Mouse (Mus musculus) cerebellum, postnatal 25 days (tissue): ENCODE data around the gene Cel.

Source experiments
- DNase-seq, 2 experiments: peaks; one replicate each; pipeline ENCODE4 v3.0.0; 2021; ENCODE audit warnings: mixed read lengths in 2 of 2

Gene Cel

DNA sequence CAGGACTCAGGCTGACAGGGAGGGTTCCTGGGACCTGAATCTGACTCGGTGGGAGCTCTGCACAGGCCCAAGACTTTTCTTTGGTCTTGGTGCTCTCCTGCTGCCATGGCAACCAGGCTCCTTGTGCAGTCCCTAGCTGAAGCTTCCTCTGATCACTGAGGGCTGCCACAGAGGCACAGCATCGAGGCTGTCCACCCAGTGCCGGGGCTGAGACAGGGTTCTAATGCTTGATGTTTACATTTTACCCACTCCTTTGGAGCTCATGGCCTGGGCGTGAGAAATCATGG, 25.6 kb downstream of the Cel start:
- peak; percentile 43 to 44 for DNase-seq

DNA sequence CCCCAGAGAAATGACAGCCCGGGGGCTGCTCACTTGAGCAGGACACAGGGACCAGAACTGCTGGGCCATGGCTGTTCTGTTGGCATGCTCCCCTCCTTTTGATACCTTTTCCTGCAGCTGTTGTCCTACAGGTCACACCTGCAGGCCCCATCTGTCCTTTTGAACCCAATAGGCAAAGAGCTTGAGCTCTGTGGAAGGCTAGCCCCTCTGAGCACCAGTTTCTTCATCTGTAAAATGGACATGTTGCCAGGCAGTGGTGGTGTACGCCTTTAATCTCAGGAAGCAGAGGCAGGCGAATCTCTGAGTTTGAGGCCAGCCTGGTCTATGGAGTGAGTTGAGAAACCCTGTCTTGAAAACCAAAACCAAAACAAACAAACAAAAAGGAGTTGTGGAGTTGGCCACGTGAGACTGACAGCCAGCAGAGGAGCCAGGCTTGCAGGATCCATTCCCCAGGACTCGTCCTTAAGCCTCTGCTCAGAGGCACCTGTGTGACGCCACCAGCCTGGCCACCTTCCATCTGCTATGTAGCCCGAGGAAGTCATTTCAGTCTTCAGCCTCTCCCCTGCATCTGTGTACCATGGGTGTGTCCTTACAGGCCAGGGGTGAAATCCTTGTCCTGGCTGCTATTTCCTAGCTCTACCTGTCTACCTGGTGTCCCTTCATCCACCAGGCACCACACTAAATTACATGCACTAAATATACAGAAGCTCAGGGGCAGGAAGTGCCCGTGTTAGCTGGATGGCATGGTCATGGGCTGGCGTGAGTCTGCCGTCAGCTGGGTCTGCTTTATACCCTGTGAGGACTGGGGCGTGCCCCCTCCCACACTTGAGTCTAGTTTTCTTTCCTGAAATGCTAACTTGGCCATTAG, 26.2 kb downstream of the Cel start:
- DNase-seq = peak; percentile 44 to 68

DNA sequence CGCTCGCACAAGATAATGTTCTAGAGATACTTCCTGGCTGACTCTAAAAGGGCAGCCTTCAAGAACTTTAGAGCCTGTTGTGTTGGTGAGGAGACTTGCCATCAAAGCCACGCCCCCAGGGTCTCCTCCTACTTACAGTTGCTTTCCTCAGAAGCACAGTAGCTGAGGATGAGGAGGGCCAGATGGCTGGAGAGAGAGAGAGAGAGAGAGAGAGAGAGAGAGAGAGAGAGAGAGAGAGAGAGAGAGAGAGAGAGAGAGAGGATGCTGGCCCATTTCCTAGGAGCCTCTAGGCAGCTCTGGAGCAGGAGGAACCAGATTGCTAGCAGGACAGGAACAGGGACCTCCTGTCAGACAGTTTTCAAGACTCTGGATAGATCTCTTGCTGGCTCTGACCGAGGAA, 27.0 kb downstream of the Cel start:
- peak; percentile 60 to 63 for DNase-seq

DNA sequence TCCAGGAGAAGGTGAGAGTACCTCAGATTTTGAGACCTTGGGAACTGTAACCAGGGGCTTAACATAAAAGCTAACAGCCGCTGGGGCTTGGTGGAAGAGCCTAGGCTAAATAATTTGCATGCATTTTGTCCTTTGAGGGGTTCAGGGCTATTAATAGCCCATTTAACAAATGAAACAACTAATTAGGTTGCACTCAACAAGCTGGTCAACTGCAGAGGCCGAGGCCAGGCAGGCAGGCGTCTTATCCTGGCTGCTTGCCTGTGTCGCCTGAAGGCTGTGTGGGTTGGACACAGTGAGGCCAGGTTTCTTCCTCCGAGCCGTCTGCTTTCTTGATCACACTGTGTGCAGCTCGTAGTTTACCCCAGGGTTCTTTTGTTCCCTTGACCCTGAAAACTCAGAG, 27.6 kb downstream of the Cel start:
- peak; percentile 83 to 90 for DNase-seq

DNA sequence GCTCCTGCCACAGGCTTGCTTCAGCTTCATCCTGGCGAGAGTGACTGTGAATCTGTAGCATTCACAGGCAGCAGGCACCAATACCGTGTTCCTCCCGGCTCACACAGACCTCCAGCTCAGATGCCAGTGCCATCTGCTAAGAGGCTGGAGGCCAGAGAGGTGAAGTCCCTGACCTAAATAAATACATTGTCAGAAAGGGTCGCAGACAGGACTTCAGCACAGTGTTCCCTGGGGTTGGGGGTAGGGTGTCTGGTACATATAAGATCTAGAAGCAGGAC, 28.0 kb downstream of the Cel start:
- peak; percentile 82 to 83 for DNase-seq

DNA sequence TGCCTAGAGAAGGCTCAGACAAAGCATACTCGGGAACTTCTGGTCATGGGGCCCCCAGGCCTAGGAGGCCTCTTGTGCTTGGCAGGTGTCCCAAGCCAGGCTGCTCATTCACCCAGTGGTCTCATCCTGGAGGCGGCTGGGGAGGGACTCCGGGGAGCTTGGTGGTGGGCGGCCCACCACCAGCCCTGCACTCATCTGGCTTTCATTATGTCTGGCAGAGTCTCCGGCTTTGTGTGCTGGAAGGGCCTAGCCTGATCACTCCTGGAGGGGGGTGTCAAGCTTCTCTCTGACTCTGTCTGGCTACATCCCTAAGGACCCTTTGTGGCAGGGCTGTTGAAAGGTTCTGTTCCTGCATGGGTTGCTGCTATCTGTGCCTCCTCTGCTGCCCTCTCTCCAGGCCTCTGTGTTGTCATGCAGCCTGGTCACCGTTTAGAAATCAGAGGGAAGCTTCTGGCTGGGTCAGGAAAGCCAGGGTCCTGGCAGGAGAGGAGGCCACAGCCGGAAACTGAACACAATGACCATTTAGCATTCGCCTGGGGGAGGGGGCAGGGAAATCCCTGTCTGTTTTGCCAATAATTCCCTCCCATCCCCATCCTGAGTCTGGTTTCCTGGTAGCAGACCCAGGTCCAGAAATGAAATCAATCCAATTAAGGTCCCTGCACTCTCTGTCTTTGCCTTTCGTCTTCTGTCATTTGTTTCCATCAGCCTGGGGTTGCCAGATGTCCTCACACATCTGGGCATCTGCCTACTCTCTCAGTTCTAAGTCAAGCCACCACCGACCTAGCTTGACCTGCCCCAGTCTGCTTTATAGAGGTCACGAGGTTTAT, 28.6 kb downstream of the Cel start:
- DNase-seq = peak in 1 of 2 experiments; percentile 62

DNA sequence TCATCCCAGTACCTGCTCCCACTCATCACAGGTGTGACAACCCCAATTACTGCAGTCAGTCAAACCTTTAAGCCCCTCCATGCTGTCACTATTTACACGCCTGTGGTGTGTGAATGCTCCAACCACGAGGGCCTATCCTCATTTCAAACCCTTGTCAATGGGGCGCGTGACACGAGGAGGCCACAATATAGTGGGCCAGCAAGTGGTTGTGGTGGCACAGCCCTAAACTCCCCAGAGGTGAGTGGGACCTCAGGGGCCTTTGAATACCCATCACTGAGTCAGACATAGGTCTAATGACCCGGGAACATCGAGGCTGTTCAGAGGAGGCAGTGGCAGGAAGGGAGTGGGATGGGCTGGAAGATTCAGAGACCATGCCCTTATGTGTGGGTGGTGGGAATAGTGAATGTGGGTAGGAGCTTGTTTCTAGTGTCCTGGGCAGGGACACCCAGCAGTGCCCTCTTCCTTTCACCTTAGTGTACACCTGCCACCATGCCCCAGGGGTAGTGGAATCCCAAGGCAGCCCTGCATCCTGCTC, 29.2 kb downstream of the Cel start:
- DNase-seq = peak in 1 of 2 experiments; percentile 59

DNA sequence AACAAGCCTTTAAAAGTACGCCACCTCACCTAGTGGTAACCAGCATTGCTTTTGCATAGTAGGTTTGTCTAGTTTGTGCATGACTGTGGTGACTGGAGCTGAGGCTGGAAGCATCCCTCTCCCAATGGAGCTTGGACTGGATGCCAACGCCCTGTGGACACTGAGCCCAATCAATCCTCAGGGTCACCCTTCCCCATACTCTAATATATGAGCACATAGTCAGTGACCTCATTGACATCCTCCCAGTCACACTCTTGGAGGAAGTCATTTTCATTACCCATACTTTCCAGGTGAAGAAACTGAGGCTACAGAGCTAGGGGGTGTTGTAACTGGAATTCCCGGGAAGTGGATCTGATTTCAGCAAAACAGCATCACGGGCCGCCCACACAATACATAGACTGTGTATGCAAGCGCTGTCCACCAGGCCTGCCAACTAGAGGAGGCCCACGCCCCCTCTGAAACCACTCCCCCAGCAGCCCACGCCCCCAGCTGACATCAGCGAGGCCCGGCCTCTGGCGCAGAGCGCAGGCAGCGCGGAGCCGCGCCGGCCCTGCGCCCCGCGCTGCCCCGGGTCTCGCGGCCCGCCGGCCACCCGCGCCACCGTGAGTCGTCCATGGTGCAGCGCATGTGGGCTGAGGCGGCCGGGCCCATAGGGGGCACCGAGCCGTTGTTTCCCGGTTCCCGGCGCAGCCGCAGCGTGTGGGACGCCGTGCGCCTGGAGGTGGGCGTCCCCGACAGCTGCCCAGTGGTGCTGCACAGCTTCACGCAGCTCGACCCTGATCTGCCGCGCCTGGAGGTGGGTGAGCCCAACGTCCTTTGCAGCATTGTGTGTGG, 30.0 kb downstream of the Cel start:
- DNase-seq = peak; percentile 87 to 93

DNA sequence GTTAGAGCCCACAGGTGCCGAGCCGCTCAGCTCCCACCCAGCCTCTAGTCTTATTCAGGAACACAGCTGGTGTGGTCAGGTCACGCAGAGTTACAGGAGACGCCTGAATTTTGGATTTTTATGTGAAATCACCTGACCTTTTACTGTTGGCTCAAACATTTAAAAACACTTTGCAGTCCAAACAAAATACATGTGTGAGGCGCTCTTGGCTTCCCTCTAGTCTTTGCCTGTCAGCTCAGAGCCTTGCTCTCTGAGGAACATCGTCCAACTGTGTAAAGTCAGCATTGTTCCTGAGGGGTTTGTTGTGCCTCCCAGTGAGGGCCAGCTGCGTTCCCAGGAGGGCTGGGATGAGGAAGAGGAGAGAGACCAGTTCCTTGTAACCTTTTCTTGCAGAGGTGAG, 32.9 kb downstream of the Cel start:
- DNase-seq = no peak

DNA sequence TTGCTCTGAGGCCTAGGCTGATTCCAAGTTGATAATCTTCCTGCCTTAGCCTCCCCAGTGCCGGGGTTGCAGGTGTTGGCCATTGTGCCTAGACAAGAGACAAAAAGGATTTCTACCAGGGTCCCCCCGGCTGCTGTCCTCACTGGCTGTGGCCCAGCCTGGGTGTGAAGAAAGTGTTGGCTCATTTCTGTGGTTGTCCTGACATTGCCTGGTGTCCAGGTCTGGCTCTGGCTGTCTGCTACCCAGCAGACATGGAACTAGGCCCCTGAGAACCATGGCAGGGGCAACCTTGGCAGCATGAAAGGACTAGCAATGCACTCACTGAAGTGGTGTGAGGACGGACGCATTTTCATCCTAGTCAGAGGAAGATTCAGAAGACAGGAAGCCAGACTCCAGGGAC, 33.3 kb downstream of the Cel start:
- no peak for DNase-seq

DNA sequence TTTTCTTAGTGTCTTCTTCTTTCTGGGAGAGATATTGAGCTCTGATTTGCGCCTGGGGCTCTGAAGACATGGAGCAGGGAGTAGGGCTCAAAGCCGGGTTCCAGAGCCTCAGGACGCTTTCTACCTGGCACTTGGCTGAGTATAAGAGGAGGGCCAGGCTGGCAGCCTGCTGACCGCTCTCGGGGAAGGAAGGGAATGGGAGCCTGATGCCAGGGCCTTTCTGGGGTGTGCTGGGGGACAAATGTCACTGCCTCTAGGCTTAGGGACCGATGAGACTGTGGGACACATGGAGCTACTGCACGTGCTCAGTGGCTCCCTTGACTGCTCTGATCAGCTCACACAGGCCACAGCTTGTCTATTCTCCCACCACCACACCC, 34.9 kb downstream of the Cel start:
- DNase-seq = peak in 1 of 2 experiments; percentile 63

DNA sequence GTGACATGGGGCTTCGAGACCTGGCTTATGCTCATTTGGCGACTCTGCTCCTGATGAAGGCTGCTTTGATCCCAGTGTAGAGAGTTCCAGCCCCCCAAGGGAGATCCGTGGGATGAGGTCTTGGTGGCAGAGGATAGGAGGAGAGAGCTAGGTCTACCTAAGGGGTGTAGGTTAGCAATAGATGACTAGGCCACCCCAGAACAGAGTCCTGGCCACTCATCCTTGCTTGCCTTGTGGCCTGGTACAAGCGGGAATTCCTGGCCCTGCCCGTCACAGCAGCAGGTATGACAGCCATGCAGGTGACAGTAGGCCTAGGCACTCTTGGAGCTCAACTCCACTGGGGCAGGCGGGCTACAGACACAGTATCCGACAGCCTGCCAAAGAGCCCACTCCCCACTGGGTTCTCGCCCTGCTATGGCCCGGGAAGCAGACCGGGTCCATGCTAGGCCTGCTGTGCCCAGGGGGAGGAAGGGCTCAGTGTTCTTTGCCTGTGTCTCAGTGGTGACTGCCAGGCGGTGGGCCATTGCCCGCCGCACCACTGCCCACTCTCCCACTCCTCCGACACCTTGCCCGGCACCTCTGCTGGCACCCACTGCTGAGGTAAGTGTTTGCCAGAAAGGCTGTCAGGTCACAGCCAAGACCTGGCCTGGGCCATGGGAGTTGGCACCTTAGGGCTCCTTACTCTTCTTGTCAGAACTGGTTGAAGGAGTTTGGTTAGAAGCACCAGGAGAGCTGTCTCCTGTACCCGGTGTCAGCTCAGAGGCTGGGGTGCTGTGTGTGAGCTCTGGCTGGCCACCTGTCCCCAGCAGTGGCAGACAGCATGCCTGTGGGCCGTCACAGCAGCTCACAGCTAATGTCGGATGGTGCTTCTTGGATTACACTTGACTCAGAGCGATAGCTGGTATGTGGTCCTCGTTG, 35.5 kb downstream of the Cel start:
- DNase-seq = peak; percentile 48 to 63

DNA sequence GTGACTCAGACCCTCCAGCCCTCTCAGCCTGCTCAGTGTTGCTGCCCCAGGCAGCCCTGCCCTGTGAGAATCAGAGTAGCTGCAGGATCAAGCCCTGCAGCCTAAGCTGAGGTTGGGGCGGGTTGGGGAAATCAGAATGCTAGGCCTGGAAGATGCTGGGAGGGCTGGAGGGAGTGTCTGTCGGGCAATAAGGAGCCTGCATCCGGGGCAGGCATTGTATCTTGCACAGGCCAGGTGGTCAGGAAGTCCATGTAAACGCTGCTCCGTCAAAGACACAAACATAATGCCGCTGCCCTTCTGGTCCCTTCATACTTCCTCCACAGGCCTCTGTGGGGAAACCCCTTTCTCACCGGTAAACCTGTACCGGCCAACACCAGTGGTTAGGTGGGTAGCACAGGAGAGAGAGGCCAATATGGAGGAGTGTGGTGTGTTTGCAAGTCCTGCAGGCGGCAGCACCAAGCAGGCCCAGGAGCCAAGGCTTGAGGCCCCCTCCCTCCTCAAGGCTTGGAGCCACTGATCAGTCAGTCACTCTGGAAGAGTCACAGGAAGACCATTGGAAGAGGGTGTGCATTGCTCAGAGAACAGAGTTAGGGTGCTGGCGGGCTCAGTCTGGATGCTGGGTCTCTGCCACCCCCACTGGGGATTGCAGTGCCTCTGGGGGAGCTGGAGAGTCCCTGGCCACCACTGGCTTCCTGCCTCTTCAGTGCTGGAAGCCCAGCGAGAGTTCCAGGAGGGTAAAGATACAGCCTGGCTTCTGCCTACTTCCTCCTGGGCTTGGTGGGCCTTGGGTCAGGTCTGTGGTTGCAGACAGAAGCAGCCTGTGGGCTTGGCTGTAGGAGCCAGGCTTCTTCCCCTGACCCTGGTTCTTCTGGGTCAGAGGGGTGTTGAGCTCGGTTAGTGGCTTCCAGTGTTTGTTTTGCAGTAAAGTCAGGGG, 37.0 kb downstream of the Cel start:
- DNase-seq = peak; percentile 44 to 52

DNA sequence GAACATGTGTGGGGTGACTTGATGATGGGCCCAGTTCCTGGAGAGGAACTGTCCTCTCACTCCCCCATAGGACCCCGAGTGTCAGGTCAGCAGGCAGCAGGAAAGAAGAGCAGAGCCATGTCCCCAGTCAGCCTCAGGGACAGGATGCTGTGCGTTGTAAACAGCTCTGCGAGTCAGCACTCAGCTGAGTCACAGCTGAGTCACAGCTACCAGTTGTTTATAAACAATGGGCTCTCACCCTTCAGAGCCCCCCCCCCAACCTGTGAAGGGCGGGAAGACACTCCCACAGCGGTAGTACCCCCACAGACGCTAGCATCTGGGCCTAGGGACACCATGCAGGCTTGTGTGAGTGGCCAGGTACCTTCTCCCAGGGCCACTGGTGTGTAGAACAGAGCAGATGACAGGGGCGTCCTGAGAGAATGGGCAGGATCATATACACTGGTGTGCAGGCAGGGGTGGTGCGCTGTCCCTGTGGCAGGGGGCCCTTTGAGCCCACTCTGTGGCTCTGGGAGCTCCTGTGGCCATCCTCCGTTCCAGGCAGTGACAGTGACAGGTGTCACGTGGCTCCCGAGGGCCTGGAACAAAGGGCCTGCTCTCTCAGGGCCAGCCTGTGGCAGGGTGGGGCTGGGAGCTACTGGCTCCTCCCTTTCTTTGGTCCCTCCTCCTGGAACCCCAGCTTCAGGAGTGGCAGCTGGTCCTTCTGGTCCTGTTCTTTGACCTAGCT, 37.8 kb downstream of the Cel start:
- DNase-seq = peak; percentile 66 to 69

DNA sequence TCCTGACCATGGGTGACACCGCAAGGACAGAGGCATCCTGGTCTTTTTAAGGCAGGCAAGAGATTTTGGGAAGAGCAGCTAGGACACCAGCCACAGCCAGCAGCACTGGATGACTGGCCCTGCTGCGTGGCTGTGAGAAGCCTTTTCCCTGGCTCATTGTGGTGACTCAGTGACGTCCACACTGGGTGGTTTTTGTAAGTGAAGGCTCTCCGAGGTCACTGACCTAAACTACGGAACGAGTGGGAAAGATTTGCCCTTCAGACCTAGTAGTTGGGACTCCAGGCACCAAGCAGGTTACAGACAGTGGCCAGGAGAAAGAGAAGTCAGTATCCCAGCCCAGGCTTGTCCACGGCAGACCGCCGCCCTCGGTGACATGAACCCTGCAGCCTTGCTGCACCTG, 38.8 kb downstream of the Cel start:
- DNase-seq = peak; percentile 29 to 36

DNA sequence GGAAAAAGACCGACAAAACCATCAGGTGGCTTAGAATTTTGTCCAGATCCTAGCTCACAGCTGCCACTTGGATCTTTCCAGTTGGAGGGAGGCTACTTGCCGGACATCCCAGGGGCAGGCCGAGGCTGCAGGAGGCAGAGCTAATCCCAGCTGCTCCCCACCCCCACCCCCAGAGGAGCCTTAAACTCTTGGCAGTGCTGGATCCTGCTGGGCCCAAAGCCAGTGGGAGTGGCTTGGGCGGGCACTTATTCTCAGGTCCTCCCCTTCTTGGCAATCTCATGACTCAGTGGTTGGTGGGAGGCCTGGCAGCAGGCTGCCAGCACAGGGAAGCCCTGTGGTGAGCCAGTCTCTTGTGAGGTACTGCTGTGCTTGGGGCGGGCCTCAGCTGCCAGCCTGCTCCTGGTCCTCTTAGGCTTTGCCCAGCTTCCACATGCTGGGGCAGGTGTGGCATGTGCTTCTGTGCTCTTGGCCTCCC, 39.5 kb downstream of the Cel start:
- peak; percentile 86 to 91 for DNase-seq

DNA sequence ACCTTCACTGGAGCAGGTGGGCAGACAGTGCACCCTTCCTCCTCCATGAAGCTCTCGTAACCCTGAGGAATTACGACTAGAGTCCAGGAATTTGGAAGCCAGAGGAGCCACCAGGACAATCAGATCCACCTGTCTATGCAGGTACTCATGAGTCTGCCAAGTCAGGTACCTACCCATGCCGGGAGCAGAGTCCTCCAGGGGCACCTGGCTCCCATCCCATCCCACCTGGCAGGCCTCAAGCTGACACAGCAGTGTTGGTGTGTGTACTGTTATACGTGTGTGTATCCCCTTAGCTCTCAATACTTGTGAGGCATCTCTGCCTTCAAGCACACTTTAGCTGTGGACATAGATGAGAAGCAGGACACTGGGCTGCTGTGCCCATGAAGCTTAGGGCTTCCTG, 41.0 kb downstream of the Cel start:
- DNase-seq = peak; percentile 64 to 72

DNA sequence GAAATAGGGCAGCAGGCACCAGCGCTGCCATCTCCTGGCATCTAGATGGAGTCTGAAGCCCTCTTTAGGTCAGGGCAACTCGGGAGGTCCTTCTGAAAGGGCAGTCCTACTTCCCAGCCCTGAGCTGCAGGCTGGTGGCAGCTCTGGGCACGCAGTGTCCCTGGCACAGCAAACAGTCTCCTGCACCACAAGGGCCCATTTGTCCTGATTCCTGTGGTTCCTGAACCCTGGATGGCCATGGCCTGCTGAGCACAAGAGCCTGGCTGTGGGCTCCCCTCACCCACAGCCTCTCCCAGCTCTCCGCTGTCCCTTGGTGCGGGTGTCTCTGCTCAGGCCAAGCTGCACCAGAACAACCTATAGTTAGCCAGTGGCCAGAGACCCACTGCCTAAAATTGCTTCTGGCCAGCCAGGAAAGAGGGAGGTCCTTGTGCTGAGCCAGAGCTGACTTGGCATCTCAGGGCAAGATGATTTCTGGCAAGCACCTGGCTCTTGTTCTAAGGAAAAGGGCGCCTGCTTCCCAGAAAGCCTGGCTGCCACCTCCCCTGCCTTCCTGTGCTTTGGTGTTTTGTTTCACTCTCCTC, 41.5 kb downstream of the Cel start:
- peak; percentile 60 to 71 for DNase-seq

DNA sequence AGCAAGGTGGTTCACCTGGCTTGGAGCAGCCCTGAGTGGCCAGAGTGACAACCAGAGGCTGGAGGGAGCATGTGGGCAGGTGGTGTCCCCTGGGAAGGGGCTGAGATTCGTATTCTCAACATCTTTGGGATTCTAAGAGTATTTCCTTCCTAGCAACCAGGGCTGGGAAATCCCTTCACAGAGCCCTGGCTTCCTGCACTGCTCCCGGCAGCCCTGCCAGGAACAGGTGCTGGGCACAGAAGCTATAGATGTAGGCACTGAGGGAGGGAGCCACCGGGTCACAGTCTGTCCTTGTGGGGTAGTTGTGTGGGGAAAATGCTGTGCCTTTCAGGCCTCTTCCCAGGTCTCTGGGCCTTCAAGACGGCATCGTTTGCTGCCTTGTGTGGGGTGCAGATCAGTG, 42.6 kb downstream of the Cel start:
- peak; percentile 81 to 82 for DNase-seq

DNA sequence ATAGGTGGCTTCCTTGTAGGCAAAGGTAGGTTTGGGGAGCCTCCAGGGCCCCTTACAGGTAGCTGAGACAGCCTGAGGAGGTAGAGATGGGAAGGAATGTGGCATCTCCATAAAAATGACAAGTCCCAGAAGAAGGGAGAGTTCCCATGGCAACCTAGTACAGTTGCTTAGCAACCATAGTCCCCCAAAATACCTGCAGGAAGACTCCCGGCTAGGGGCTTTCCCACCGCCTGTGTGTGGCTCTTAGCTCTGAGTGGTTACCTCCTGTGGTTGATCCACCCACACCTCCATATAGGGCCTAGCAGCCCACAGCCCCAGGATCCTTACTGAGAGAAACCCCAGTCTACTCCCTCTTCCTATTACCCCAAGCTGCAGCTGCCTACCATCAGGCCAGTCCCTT, 45.0 kb downstream of the Cel start:
- peak in 1 of 2 experiments; percentile 10 for DNase-seq
